14 mouse cellular contexts compared by ENCODE assay signal in genomic region chr5:135707039-135707438, GRCm38 (mm10).
"Had no signal": no experiment of that assay in that cellular context is flagged by ENCODE, and none has a peak within 500 bp of the region (broad histone marks: within the 10 kb centered on the region; RNA-seq: fewer than 3 reads in every experiment).

No protein-coding gene starts in this region.

- H3K27ac ChIP-seq: limb, embryonic 15.5 days; liver, embryonic 15.5 days; midbrain, embryonic 13.5 days; neural tube, embryonic 15.5 days had no signal

- ATAC-seq: intestine, embryonic 16.5 days; midbrain, embryonic 13.5 days had no signal

- H3K4me3 ChIP-seq: limb, embryonic 15.5 days; liver, embryonic 15.5 days; midbrain, embryonic 13.5 days; myocyte; neural tube, embryonic 15.5 days had no signal

- DNase-seq: kidney, adult 8-10 months; kidney, postnatal 14 days; layer of hippocampus, adult 9-11 months; layer of hippocampus, postnatal 36 days; lung, embryonic 14.5 days; lung, postnatal 10 days; right cerebral cortex, postnatal 4 days; thymus, postnatal 36 days had no signal

- H3K27me3 ChIP-seq: limb, embryonic 15.5 days; liver, embryonic 15.5 days; midbrain, embryonic 13.5 days; neural tube, embryonic 15.5 days had no signal

- H3K4me1 ChIP-seq: limb, embryonic 15.5 days; midbrain, embryonic 13.5 days had no signal
